Mouse (Mus musculus) liver, adult 2 months (tissue): ENCODE results near the gene Zfp599.

ENCODE experiments used
- CTCF ChIP-seq: fragments of 200-500 bp; IDR thresholded peaks from 2 replicates; pipeline ENCODE4 v1.5.1; 2011; ENCODE audit warnings: low read depth, low read length, control low read depth
- POLR2A ChIP-seq: fragments of 200-500 bp; IDR thresholded peaks from 2 replicates; pipeline ENCODE4 v1.6.1; 2011; ENCODE audit warnings: low read length, control low read depth; ENCODE audit not compliant: insufficient read depth; ENCODE audit errors: extremely low read depth

DNA sequence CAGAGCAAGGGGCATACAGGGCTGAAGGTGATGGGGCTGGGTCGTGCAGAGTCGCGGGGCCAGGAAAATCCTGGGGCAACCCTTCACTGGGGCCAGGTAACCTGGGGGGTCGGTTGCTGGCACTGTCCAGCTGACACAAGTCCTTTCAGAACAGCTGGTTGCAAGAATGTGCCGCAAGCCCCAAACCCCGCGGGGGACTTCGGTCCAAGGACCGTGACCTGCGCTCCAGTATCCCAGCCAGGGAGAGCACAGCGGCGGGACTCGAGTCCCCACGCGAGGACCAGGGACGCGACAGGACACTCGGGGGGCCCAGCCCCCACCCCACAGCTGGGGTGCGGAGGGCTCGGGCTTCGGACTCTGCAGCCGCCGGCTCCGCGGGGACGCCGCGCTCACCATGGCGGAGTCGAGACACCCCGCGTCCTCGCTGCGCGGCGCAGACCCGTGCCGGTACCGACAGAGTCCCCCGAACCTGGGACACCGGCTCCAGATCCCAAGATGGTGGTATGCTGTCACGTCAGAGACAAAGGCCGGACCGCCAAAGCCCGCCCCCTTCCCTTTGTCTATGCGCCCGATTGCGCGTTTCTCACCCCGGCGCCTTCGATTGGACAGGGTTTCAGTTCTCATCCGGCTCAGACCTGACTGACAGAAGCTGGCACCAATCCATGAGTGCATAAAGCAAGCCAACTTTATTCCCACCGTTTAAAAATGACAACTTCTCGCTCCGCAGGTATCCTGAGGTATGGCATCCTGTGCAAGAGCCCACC lies 47.6 kb upstream of the Zfp599 start, which contains the start of gene Zfp810:
- no peak for TF ChIP-seq CTCF
- 0 out of 2 replicates have a peak, but pooled peaks have one; percentile 4 for TF ChIP-seq POLR2A
